Mouse (Mus musculus) inflammation-experienced regulatory T-cells, adult 6 months (primary cell): ENCODE measurements around the gene Pla2g10. TPM values are rescaled to one million over a fixed set of nuclear protein-coding genes. Genes with fewer than 3 reads are reported as not detected.
A peak's percentile ranks its signal among the peaks of the same experiment; 100 is the strongest.
"Not testable (repeated sequence)": the region's sequence is repeated elsewhere in the genome, so short reads cannot be mapped to it uniquely, and the experiment has no call there.

ENCODE experiments used
- ATAC-seq: one replicate; pipeline ENCODE4 v1.8.0; 2017
- polyA plus RNA-seq, 3 experiments: library from polyadenylated mRNA; unstranded; fragments of 100-300 nt; shearing (Covaris generic); gene quantifications; one replicate each; pipeline ENCODE4 v1.2.1; 2017

Gene Pla2g10
- polyA plus RNA-seq, 3 experiments from 2014 or later: 0.38 TPM; not detected in 2

- ATAC-seq: no peak
These were observed 2.9 kb downstream of the Pla2g10 start for GRCm38 (mm10) chr16:13727811-13728335.

- no peak for ATAC-seq
These were observed 7.8 kb downstream of the Pla2g10 start for GRCm38 (mm10) chr16:13722937-13723336.

DNA sequence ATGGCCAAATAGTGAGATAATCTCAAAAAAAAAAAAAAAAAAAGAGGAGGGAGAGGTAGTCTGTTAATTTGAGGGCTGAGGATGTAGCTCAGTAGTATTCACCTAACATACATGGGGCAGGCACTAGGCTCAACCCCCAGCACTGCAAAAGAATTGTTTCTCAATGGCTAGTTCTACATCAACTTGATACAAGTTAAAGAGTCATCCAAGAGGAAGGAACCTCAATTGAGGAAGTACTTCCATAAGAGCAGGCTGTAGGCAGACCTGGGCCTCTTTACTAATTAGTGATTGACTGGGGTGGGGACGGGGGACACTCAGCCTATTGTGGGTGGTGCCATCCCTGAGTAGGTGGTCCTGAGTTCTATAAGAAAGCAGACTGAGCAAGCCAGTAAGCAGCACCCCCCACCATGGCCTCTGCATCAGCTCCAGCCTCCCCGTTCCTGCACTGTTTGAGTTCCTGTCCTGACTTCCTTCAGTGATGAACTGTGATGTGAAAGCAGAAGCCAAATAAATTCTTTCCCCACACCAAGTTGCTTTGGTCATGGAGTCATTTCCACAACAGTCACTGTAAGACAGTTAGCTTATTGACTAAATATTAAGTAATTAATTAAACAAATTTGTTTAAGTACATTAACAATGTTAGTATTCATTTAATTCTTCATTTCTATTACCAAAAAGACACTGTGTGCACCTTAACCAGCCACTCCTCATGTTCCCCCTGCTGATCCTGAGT is 13.8 kb downstream of the Pla2g10 start:
- no peak for ATAC-seq

- no peak for ATAC-seq
These were observed 15.9 kb downstream of the Pla2g10 start for GRCm38 (mm10) chr16:13714910-13715309.

DNA sequence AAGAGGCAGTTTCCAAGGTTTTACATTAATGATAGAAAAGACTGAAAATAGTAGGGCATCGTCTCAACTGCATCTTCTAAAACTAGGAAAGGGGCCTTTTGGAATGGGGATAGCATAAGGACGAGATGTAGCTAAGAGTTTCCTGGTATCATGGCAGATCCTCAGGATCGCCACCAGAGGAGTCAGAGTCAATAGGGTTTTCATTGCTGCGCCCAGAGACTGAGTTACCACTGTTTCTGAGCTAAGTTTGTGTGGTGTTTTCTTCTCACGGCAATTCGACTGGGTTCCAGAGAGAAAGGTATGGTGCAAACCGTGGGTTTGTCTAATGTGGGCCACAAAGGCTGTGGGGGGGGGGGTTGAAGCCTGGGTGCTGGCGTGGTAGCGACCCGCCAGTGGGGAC is 26.1 kb downstream of the Pla2g10 start:
- ATAC-seq: no peak

GRCm38 (mm10) chr16:13702184-13702583 is 28.6 kb downstream of the Pla2g10 start:
- ATAC-seq: no peak

DNA sequence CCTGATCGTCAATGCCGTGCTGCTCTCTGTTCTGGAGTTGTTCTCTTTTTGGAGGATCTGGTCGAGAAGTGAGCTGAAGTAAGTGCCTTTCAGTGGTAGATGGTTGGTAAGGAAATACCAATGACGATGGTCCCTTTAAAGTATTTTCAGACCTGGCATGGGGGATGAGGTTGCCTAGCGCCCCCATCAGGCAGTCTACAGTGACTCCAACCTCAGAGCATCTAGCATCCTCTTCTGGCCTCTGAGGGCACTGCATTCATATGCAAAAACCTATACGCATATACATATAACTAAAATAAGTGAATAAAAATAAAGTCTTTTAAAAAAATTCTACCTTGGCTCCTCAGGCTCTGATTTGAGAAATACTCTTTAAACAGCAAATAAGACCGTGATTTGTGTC is 31.8 kb downstream of the Pla2g10 start:
- ATAC-seq: no peak

DNA sequence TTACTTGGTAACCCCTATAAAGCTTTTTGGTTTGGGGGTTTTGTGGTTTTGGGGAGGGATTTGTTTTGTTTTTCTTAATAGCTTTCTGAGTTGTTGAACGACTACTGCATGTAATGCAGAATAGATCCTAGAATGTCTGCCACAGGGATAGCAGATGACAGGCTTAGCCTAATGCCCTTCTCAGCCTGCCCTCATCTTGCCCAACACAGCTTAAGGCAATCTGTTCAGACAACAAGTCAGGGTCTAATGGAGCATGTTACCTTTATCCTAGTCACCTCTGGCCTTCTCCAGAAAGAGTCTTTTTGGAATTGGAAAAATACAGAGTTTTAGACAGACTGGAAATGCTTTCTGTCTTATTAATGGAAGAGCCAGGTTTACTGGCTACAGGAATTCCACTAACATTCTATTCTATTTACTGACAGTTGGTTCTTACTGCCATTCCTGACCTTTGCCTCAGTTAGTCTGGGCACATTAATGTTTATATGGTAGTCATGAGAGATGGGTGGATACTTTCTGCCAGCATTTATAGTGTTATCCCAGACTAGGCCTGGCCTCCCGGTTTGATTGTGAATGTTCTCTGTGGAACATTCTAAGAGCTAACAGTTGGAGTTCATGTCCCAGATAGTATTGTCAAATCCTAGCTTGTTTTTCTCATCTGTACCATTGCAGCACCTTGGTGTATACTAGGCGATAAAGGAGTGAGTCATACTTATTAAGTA is 52.0 kb downstream of the Pla2g10 start:
- no peak for ATAC-seq

- no peak for ATAC-seq
These were observed 56.3 kb downstream of the Pla2g10 start for GRCm38 (mm10) chr16:13674511-13674910.

- ATAC-seq: no peak
These were observed 57.7 kb downstream of the Pla2g10 start for GRCm38 (mm10) chr16:13673114-13673513.

GRCm38 (mm10) chr16:13672386-13672898 is 58.3 kb downstream of the Pla2g10 start:
- peak; percentile 62 for ATAC-seq

- ATAC-seq: peak; percentile 71
These were observed 58.9 kb downstream of the Pla2g10 start, which contains the start of the genes Bfar and 3110001I22Rik for GRCm38 (mm10) chr16:13671685-13672385. Bfar (plus strand) TSS chr16:13671858. 3110001I22Rik (plus strand) TSS chr16:13671929.

DNA sequence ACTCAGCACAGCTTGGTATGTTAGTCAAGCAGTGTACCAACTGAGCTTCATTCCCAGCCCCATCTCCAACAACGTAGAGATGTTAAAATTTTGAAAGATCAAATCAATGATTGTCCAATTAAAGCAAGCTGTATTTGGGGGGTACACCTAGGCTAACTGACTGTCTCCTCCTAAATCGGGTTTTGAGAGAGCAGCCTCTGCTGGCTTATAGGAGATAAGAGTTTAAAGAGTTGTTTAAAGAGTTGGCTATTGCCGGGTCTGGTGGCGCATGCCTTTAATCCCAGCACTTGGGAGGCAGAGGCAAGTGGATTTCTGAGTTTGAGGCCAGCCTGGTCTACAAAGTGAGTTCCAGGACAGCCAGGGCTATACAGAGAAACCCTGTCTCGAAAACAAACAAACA is 59.9 kb downstream of the Pla2g10 start:
- not testable (repeated sequence) for ATAC-seq

DNA sequence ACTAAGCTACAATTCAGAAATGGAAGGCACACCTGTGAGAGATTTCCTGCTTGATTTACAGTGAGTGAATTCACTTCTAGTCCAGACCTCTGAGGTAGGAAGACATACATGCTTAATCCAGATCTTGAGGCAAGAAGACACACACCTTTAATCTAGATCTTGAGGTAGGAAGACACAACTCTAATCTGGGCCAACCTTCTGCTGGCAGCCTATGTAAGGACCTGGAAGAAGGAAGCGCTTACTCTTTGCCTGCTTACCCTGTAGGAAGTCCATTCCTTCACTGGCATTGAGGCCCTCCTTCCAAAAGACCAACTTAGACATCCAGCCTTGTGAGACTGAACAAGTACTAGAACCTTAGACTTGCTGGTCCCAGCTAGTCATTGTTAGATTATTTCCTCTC is 61.5 kb downstream of the Pla2g10 start:
- ATAC-seq: no peak

DNA sequence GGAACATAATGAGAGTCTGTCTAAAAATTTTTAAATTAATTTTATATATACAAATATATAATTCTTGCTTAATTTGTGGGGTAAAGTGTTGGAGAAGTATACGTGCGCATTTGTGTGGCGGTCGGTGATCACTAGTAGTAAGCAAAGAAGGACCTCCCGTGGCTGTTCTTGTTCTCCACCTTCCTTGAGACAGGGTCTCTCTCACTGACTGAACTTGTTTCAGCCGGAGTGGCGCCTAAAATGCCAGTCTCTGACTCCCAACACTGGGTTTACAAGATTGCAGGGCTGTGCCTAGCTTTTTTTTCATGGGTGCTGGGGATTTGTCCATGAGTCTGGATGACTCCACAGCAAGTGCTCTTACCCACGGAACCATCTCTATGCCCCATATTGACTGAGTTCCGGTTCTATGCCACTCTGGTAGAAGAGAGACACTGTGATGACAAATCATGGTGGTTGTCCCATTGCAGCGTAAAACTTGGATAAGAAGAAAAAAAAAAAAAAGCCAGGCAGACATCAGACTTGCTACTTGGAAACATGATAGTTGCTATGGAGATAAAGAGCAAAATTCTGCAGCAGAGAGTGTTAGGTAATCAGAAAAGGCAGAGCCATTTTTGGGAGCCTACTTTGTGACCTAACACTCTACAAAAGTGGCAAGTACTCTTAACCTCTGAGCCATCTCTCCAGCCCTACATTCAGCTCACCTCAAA is 62.2 kb downstream of the Pla2g10 start:
- ATAC-seq: no peak

GRCm38 (mm10) chr16:13667878-13668343 is 62.9 kb downstream of the Pla2g10 start, which contains the start of gene Parn:
Parn (minus strand) TSS chr16:13668170.
- ATAC-seq: peak; percentile 83

Other genes with a start within 250 kb of the Pla2g10 start
- 10 to 100 TPM; 26.6 to 38.2 (median 37.3) TPM for gene Parn, start 62.8 kb downstream of the Pla2g10 start, polyA plus RNA-seq
- gene Bfar, start 59.1 kb downstream of the Pla2g10 start, polyA plus RNA-seq: 10 to 100 TPM; 43.7 to 64.9 (median 51.1) TPM
- 1 to 10 TPM; 7.5 to 9.0 (median 8.4) TPM for gene 3110001I22Rik, start 59.1 kb downstream of the Pla2g10 start, polyA plus RNA-seq
- 10 to 100 TPM; 47.8 to 54.8 (median 48.1) TPM for gene Rrn3, start 49.7 kb upstream of the Pla2g10 start, polyA plus RNA-seq
- gene Ntan1, start 87.9 kb upstream of the Pla2g10 start, polyA plus RNA-seq: 100 to 1,000 TPM; 146 to 175 (median 156) TPM
- gene Pdxdc1, start 172.1 kb upstream of the Pla2g10 start, polyA plus RNA-seq: 10 to 100 TPM; 22.2 to 29.9 (median 23.3) TPM
- gene Mpv17l, start 172.2 kb upstream of the Pla2g10 start, polyA plus RNA-seq: under 1 TPM; 0.35 to 0.78 (median 0.58) TPM